Mouse (Mus musculus) gastrocnemius, postnatal 36 days (tissue): ENCODE measurements at regions not wholly inside any gene's neighbourhood (a gene's known extent, or its start where the extent isn't known, plus 50 kb on each side); places are given as distances from the start of the nearest gene placed in this dataset.

Experiments
- DNase-seq, 2 experiments: peaks; one replicate each; pipeline ENCODE4 v3.0.0; 2022
- intact Hi-C: fragments of 180-260 bp; cut with DNase I; formaldehyde crosslinking; loops from one replicate; pipeline ENCODE4 v1.15.1; 2025

GRCm38 (mm10) chr9:24937731-24938130 is 151.5 kb upstream of the Gm10181 start:
- DNase-seq, result no peak
- intact Hi-C loops, result no loop called here

DNA sequence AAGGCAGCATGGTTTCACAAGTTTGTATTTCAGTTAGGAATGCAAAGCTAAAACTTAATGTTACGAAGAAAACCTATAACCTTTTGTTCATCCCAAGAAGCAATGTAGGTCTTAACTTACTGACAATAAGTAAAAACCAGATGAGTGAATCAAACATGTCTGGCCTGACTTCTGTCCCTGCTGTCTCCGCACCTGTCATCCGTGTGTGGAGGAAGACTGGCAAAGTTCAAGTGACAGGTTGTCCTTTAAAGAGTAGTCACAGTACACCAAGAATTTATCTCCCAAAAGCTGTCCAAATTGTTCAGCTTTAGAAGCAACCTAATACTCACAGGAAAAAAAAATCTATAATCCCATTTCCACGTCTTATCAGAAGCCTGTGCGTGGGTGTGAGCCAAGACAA is 146.3 kb upstream of the Gm10181 start:
- intact Hi-C loops, result no loop called here
- DNase-seq, result no peak

DNA sequence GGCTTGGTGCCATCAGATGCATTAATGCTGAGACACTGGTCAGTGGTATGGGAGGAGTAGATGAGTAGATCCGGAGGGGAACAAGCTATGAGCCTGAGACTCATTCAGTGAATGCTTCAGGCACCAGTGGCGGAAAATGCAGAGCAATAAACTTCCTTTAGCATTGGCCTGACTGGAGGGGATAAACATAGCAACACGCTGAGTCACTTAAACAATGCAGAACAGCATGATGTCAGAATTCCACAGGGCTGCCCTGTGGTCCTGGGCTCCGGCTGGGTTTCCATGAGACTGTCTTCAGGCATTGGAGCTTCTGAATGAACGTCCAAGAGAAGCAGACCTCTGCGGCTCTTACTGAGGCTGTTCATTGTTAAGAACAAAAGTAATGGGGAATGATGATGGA is 145.4 kb upstream of the Gm10181 start:
- intact Hi-C loops, result no loop called here
- no peak for DNase-seq

DNA sequence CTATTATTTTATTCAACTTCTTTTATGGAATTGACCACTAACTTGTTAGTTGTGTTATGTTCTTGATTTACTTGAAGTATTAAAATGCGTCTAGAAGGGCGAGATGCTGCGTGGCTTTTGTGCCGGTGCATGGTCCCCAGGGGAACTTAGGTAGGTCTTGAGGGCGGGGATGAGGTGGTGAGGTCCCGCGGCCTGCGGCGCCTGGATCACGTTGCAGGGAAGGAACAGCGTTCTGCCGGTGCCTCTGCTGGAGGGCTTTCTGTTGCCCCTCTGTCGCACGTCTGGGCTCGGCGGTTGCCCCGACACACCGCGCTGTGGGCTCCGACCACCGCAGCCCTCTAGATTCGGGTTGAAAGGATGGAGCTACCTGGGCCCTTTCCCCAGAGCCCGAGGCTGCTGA is 136.7 kb upstream of the Gm10181 start:
- DNase-seq, result no peak
- intact Hi-C loops, result no loop called here

DNA sequence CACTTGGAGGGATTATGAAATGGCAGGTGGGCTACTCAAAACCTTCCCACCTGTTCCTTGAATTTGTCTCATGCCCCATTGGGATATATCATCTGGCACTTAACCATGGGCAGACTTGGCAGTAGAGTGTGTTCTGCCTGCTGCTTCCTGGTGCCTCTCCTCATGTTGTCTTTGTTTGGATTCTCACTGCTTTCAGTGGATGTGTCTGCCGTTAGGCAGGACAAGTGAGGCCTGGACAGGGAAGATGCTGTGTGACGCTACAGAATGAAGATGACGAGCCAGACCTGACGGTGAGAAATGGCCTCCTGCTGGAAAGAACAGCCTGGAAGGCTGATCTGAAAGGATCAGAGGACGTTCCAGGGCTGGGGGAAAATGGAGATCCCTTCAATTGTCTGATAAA is 133.6 kb upstream of the Gm10181 start:
- no peak for DNase-seq
- intact Hi-C loops, result no loop called here

- intact Hi-C loops, result no loop called here
Observed at GRCm38 (mm10) chr9:24956566-24956965, 132.7 kb upstream of the Gm10181 start.

GRCm38 (mm10) chr9:24963290-24963689 is 125.9 kb upstream of the Gm10181 start:
- intact Hi-C loops, result no loop called here

More at GRCm38 (mm10) chr9:24956566-24956965, 132.7 kb upstream of the Gm10181 start:
- no peak for DNase-seq

GRCm38 (mm10) chr9:24967571-24967970 is 121.7 kb upstream of the Gm10181 start:
- intact Hi-C loops, result no loop called here
- DNase-seq, result no peak

More at GRCm38 (mm10) chr9:24963290-24963689, 125.9 kb upstream of the Gm10181 start:
- no peak for DNase-seq

DNA sequence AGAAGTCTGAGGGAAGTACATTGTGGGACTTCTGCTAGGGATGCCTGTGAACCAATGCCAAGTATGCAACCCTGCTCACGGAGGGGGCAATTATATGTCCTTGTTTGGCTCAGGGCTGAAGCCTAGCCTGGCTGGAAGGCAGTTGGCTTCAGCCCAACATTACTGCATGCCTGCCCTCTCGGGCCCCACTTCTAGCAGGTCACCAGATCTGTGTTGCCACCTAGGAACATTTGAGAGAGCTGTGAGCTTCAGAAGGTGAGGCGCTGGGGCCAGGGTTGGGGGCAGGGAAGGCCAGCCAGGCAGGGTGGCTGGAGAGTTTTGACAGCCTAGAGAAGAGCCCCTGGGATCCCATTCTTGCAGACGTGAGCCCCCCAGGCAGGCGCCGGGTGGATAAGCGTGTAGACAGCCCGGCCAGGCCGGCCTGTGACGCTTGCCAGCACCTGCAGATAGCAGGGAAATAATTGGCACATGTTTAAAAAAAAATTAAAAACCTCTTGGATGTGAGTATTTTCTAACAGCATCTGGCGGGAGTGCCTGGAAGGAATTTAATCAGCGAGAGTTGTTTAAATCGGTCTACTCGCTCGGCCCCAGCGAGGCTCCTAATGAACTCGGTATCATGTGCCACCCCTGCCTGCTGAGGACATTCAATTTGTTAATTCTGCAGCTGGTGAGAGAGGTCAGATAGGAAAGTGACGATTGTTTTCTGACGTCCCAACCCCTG is 115.0 kb upstream of the Gm10181 start:
- no peak for DNase-seq
- intact Hi-C loops, result no loop called here

GRCm38 (mm10) chr9:24982796-24983195 is 106.4 kb upstream of the Gm10181 start:
- no peak for DNase-seq
- intact Hi-C loops, result no loop called here

DNA sequence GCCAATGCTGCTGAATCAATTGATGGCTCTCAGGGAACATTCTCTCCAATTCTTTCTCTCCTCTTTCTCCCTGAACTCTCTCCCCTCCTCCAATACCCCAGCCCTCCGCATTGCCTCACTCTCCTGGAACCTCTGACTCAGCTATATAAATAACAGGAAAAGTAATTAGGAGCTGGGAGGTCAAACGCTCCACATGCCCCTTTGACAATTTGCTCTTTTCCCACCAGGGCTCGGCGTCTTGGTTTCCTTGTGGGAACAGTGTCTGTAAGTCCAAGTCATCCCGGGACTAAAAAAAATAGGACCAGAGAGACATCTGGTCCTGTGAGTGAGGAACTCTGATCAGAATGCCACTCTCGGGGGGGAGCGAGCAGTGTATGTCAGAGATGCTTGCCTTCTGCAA is 94.7 kb upstream of the Gm10181 start:
- intact Hi-C loops, result no loop called here
- no peak for DNase-seq

DNA sequence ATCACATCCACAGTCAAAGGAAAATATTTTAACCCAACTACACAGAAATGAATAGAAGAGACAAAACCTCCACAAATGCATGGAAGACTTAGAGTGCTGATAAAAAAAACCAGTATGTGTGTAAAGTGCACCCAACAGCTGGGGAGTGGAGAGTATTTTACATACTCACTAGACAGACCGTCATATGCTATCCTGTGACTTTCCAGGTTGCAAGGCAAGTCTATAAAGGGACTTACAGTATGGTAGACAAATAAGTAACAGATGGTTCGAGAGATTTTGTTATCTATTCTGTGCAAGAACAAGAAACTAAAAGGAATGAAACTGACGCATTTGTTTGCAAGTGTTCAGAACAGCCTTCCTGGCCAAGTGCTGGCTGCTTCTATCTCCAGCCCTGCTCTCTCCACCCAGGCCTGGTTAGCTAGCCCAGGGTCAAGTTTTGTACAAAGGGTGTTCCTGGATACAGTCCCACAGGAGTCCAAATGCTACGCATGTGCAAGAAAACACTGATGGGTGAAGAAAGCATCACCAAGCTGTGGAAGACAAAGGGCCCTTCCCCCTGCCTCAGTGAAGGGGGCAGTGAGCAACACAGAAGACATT is 68.0 kb upstream of the Gm10181 start:
- intact Hi-C loops, result no loop called here
- no peak for DNase-seq

DNA sequence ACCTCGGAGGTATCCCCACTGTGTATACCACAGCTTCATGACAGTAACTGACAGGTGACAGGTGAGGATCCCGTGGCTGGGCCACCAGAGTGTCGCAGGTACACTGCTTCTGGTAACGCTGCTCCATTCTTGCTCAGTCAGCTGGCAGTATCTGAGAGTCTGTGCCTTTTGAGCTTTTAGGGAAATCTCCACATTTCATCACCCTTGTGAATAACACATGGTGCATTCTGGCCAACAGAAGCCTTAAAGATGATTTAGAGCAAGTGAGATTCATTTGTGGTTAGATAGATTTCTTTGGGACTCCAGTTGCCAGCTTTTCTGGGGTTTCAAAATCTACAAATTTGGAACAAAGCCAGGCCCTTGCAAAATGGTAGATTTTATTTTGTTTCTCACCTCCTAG is 66.8 kb upstream of the Gm10181 start:
- DNase-seq, result no peak
- intact Hi-C loops, result no loop called here

GRCm38 (mm10) chr9:25024486-25024885 is 64.7 kb upstream of the Gm10181 start:
- DNase-seq, result no peak
- intact Hi-C loops, result no loop called here

DNA sequence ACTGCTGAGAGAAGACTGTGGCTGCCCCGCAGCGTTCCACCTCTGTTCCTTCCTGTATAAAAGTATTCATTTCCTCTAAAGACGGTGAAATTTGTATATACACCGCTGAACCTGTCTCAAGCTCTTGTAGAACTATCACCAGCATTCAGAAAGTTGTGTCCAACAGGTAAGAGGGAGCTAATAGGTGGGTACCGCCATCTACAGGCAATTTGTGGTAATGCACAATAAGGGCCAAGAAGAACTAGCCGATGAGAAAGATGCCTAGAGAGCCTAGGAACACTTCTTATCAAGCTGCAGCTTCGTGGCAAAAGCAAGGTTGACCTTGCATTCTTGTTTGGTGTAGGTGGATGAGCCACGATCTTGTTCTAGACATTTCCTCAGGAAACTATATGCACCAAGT is 61.6 kb upstream of the Gm10181 start:
- intact Hi-C loops, result no loop called here
- peak in 1 of 2 experiments; percentile 10 for DNase-seq

DNA sequence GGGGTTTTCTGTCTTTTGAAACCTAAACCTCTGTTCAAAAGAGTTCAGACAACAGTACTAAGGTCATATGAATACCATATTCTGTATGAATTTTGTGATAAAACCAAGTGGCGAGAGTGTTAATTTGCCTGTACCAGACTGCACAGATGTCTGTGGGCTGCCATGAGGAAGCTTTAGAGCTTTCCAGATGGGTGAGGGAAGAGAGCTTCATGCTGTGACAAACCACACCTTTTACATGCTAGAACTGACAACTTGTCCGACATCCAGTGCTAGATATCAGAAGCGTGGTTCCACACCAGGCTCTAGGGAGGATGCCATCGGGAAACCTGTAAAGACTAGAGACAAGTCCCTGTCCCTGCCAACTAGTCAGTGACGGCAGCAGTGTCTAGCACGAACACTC is 60.9 kb upstream of the Gm10181 start:
- DNase-seq, result no peak
- intact Hi-C loops, result no loop called here

DNA sequence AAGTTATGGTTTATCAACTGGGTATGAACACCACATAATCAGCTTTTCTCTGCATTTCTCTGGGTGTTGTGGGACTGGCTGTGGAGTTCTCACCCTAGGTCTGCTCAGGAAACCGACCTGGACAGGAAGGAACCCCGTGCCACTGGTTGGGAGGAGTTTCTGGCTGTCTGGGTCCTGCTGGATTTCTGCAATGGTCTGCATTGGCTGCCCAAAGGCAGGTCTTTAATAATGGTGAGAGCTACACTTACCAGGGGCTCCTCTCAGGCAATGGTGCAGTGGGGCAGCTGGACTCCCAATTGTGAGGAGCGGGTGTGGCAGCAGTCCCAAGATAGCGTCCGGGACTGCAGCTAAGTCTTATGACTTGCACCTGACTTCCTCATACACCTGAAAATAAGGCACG is 57.8 kb upstream of the Gm10181 start:
- no peak for DNase-seq
- intact Hi-C loops, result no loop called here
